Mouse (Mus musculus): ENCODE results near the gene Rps21.

The Rps21 gene

GRCm38 (mm10) chr2:180237601-180238345, 19.4 kb upstream of the Rps21 start:
- POLR2A ChIA-PET = interaction anchor here (0.5 to 24.4 kb wide), 32 partner anchors 9 to 752 kb away, joined by 3 to 743 read pairs (median 10); partner anchors contain the start of genes Rps21 (in 4 of the 4), Lama5 (in 3 of the 4), Adrm1 (in 1 of the 4) and Lsm14b (in 1 of the 4)
- CTCF ChIA-PET = interaction anchor here (0.6 to 3.9 kb wide), 9 partner anchors 9 to 351 kb away, joined by 3 to 23 read pairs (median 4); partner anchors contain the start of genes Lama5 (in 1 of the 4) and Ogfr (in 1 of the 4)

- ChIA-PET POLR2A (interaction anchor here (0.6 to 24.4 kb wide), 20 partner anchors 8 to 493 kb away, joined by 3 to 743 read pairs (median 11); partner anchors contain the start of genes Rps21 (in 3 of the 4), Lama5 (in 2 of the 4) and Adrm1 (in 1 of the 4)), CTCF (interaction anchor here in 1 of 4 experiments (0.9 to 3.9 kb wide), 2 partner anchors 13 to 31 kb away, joined by 3 to 21 read pairs; no protein-coding TSS in a partner anchor)
These were observed 18.6 kb upstream of the Rps21 start for GRCm38 (mm10) chr2:180238591-180238990.

- ChIA-PET POLR2A (interaction anchor here in 3 of 4 experiments (0.6 to 2.3 kb wide), 13 partner anchors 8 to 229 kb away, joined by 3 to 9 read pairs (median 3); partner anchors contain the start of gene Rps21 (in 1 of the 3)), CTCF (interaction anchor here in 3 of 4 experiments (0.6 to 1.4 kb wide), 7 partner anchors 21 to 827 kb away, joined by 3 to 12 read pairs (median 4); no protein-coding TSS in a partner anchor)
These were observed 14.1 kb upstream of the Rps21 start for GRCm38 (mm10) chr2:180243108-180243507.

GRCm38 (mm10) chr2:180247916-180248315, 9.3 kb upstream of the Rps21 start:
- ChIA-PET POLR2A (interaction anchor here in 3 of 4 experiments (1.5 to 9.1 kb wide), 10 partner anchors 9 to 57 kb away, joined by 3 to 121 read pairs (median 43); partner anchors contain the start of genes Lama5 (in 2 of the 3) and Rps21 (in 2 of the 3)), CTCF (interaction anchor here in 2 of 4 experiments (1.0 to 5.8 kb wide), 3 partner anchors 20 to 39 kb away, joined by 3 to 76 read pairs (median 3); no protein-coding TSS in a partner anchor)

GRCm38 (mm10) chr2:180248947-180249660, 8.1 kb upstream of the Rps21 start:
- CTCF ChIA-PET = interaction anchor here in 3 of 4 experiments (0.5 to 5.8 kb wide), 9 partner anchors 12 to 66 kb away, joined by 3 to 76 read pairs (median 5); no protein-coding TSS in a partner anchor
- POLR2A ChIA-PET = interaction anchor here (0.6 to 9.1 kb wide), 20 partner anchors 9 to 207 kb away, joined by 3 to 121 read pairs (median 4); partner anchors contain the start of genes Lama5 (in 2 of the 4), Psma7 (in 1 of the 4), Rps21 (in 1 of the 4) and Ss18l1 (in 1 of the 4)

- ChIA-PET CTCF (interaction anchor here (0.5 to 5.8 kb wide), 81 partner anchors 10 to 366 kb away, joined by 3 to 76 read pairs (median 4); partner anchors contain the start of genes Adrm1 (in 1 of the 4), Hrh3 (in 1 of the 4), Lama5 (in 1 of the 4) and Osbpl2 (in 1 of the 4)), POLR2A (interaction anchor here (0.6 to 9.1 kb wide), 56 partner anchors 9 to 670 kb away, joined by 3 to 121 read pairs (median 4); partner anchors contain the start of genes Adrm1 (in 2 of the 4), Lama5 (in 2 of the 4), Cables2 (in 1 of the 4) and Dido1 (in 1 of the 4))
These were observed 6.1 kb upstream of the Rps21 start for GRCm38 (mm10) chr2:180250930-180251611.

- POLR2A ChIA-PET = interaction anchor here (0.6 to 9.1 kb wide), 56 partner anchors 9 to 669 kb away, joined by 3 to 121 read pairs (median 4); partner anchors contain the start of genes Cables2 (in 2 of the 4), Lama5 (in 2 of the 4), Adrm1 (in 1 of the 4) and Dido1 (in 1 of the 4)
- CTCF ChIA-PET = interaction anchor here (0.6 to 5.8 kb wide), 54 partner anchors 14 to 367 kb away, joined by 3 to 76 read pairs (median 5); partner anchors contain the start of genes Adrm1 (in 1 of the 4), Hrh3 (in 1 of the 4), Lama5 (in 1 of the 4) and Mtg2 (in 1 of the 4)
These were observed 5.3 kb upstream of the Rps21 start for GRCm38 (mm10) chr2:180251838-180252237.

- ChIA-PET POLR2A (interaction anchor here (0.7 to 13.2 kb wide), 22 partner anchors 8 to 471 kb away, joined by 3 to 506 read pairs (median 32); partner anchors contain the start of genes Lama5 (in 3 of the 4), Cables2 (in 2 of the 4), Osbpl2 (in 1 of the 4) and Psma7 (in 1 of the 4)), CTCF (interaction anchor here in 2 of 4 experiments (1.0 to 2.4 kb wide), 3 partner anchors 33 to 204 kb away, joined by 4 to 6 read pairs (median 6); no protein-coding TSS in a partner anchor)
These were observed 2.6 kb upstream of the Rps21 start for GRCm38 (mm10) chr2:180254436-180255209.

- ChIA-PET POLR2A (interaction anchor here (0.6 to 13.2 kb wide), 59 partner anchors 8 to 498 kb away, joined by 3 to 506 read pairs (median 10); partner anchors contain the start of genes Lama5 (in 4 of the 4), Cables2 (in 3 of the 4), Adrm1 (in 2 of the 4) and Lsm14b (in 2 of the 4)), CTCF (interaction anchor here in 3 of 4 experiments (0.7 to 2.4 kb wide), 9 partner anchors 34 to 205 kb away, joined by 3 to 11 read pairs (median 4); no protein-coding TSS in a partner anchor)
These were observed 1.5 kb upstream of the Rps21 start for GRCm38 (mm10) chr2:180255701-180256100.

GRCm38 (mm10) chr2:180256296-180257000, 729 bp upstream of the Rps21 start:
- ChIA-PET CTCF (interaction anchor here in 3 of 4 experiments (0.5 to 2.4 kb wide), 14 partner anchors 9 to 216 kb away, joined by 3 to 11 read pairs (median 4); partner anchors contain the start of gene Adrm1 (in 1 of the 3)), POLR2A (interaction anchor here (0.6 to 13.2 kb wide), 165 partner anchors 9 to 931 kb away, joined by 3 to 506 read pairs (median 5); partner anchors contain the start of genes Lama5 (in 4 of the 4), Adrm1 (in 3 of the 4), Cables2 (in 3 of the 4) and Hrh3 (in 3 of the 4))

- CTCF ChIA-PET = interaction anchor here in 2 of 4 experiments (0.5 to 1.3 kb wide), 6 partner anchors 18 to 1301 kb away, joined by 3 to 4 read pairs (median 4); no protein-coding TSS in a partner anchor
These were observed 1.0 kb downstream of the Rps21 start for GRCm38 (mm10) chr2:180257963-180258865.

GRCm38 (mm10) chr2:180258951-180259484, 1.8 kb downstream of the Rps21 start:
- ChIA-PET POLR2A (interaction anchor here (0.5 to 13.2 kb wide), 52 partner anchors 7 to 708 kb away, joined by 3 to 506 read pairs (median 5); partner anchors contain the start of genes Cables2 (in 3 of the 4), Osbpl2 (in 3 of the 4), Lama5 (in 2 of the 4) and Rbbp8nl (in 2 of the 4)), CTCF (interaction anchor here in 1 of 4 experiments (0.8 to 1.3 kb wide), 2 partner anchors 46 to 88 kb away, joined by 3 to 4 read pairs; no protein-coding TSS in a partner anchor)

More at GRCm38 (mm10) chr2:180257963-180258865, 1.0 kb downstream of the Rps21 start:
- POLR2A ChIA-PET = interaction anchor here (0.6 to 13.2 kb wide), 103 partner anchors 7 to 1809 kb away, joined by 3 to 506 read pairs (median 5); partner anchors contain the start of genes Cables2 (in 3 of the 4), Lama5 (in 3 of the 4), Osbpl2 (in 3 of the 4) and Adrm1 (in 2 of the 4)
